Mouse (Mus musculus): Measurements from ENCODE around the gene Smtnl1.

Gene Smtnl1

DNA sequence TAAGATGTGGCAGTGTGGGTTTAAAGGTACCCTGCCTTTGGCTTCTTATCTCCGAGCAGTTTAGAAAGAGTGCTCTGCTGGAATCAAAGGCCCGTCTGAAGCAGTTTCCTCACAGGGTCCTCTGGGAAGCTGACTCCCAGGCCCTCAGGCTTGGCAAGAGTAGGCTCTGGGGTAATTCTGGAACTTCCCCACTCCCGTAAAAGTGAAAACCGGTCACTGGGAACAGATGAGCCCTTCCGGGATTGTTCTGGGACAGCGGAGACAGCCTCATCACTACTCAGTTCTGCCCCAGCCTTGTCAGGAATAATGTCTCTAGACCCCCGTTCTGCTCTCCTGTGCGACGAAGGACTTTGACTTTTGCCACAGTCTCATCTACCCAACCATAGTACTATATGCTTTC, 32.0 kb downstream of the Smtnl1 start:
- DNase-seq, result no peak

DNA sequence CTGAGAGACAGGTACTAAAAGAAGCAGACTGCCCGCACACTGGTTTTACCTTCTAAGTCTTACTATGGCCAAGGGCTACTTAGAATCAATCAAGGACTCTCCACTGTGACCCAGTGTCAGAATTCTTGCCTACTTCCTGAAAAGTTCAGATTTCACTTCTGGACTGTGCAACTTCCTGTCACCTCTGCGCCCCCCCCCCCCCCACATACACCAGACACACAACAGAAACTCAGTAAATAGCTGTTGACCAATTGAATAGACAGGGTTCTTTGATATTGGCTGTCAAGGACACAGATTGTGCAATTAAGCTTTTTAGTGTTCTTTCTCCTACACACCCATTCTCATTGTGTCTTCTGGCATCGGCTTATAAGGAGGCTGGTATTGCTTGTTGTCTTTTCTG, 34.1 kb downstream of the Smtnl1 start:
- no peak for DNase-seq

GRCm38 (mm10) chr2:84783840-84784566, 38.4 kb downstream of the Smtnl1 start:
- DNase-seq, result no peak

DNA sequence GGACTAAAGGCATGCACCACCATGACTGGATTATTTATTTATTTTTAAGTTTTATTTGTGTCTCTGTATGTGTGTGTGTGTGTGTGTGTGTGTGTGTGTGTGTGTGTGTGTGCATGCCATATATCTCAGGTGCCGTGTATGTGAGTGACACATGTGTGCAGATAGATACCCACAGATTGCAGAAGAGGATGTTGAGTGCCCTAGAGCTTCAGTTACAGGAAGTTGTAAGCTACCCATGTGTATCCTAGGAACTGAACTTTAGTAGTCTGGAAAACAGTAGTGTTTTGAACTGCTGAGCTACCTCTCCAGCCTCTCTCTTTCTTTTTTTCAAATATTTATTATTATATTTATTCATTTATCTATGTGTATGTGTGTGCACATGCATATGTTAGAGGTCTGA, 39.1 kb downstream of the Smtnl1 start:
- DNase-seq, result no peak

GRCm38 (mm10) chr2:84779210-84779609, 43.2 kb downstream of the Smtnl1 start:
- no peak for DNase-seq

DNA sequence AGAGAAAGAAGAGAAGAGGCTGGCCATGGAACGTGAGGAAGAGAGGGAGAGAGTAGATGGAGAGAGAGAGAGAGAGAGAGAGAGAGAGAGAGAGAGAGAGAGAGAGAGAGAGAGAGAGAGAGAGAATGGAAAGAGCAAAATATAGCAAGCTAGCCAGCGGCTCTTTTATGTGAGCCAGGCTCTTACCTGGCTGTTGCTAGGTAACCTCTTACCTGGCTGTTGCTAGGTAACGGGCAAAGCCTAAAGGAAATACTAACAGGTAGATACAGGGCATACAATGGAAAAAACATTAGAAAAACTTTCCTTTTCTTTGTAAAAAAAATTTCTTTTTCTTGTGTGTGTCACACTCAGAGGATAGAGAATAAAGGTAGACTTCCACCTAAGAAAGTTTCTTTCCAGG, 44.7 kb downstream of the Smtnl1 start:
- no peak for DNase-seq

- no peak for DNase-seq
Measured at GRCm38 (mm10) chr2:84775665-84776064, 46.8 kb downstream of the Smtnl1 start.

- no peak for DNase-seq
Measured at GRCm38 (mm10) chr2:84775241-84775640, 47.2 kb downstream of the Smtnl1 start, which contains the start of gene Serping1. Gene Serping1 (minus strand): TSS chr2:84775444.

DNA sequence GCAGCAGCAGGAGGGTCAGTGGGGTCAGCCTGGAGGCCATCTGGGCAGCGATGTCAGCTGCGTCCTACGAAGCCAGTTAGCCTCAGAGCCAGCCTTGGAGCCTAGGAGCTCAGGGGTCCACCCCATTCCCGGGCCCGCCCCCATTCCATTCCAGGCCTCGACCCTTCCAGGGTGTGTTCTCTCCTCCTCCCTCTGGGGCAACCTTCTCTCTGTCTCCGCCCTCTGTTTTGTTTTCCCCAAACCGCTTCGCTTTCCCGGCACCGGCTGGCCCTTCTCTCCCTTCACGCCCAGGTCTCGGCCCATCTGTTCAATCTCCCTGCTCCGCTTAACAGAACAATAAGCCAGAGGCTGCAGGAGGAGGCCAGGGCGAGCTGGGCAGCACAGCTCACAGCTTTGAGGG, 47.7 kb downstream of the Smtnl1 start:
- peak; percentile 26 to 51 for DNase-seq

- DNase-seq, result no peak
Measured at GRCm38 (mm10) chr2:84773195-84773594, 49.3 kb downstream of the Smtnl1 start.

- no peak for DNase-seq
Measured at GRCm38 (mm10) chr2:84772454-84772853, 50.0 kb downstream of the Smtnl1 start.

DNA sequence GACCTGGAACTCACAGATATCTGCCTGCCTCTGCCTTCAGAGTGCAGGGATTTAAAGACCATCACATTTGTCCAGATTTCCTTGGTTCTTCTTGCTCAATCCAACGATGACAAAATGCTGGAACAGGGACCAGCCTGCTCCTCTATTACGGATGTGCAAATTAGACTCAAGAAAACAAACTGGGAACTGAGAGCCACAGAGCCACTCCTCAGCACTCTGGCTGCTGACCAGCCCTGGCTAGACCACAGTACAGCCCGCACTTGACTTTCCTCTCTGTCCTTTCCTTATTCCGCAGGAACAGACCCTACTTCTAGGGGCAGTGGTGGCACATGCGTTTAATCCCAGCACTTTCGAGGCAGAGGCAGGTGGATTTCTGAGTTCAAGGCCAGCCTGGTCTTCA, 52.0 kb downstream of the Smtnl1 start:
- DNase-seq, result no peak

DNA sequence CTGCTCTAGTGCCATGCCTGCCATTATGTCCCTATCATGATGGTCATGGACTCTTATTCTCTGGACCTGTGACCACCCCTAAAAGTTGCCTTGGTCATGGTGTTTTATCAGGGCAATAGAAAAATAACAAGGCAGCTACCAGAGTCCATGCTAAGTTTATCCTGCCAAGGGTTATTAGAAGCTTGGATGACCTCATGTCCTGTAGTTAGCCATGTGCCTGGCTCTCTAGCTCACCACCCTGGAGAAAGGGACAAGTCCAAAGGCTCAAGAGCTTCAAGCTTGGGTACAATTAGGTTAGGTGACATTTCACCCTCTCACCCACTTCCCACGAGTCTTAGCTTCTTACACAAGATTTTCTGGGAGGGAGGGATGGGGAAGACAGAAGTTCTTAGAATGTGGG, 59.6 kb downstream of the Smtnl1 start:
- DNase-seq, result no peak

DNA sequence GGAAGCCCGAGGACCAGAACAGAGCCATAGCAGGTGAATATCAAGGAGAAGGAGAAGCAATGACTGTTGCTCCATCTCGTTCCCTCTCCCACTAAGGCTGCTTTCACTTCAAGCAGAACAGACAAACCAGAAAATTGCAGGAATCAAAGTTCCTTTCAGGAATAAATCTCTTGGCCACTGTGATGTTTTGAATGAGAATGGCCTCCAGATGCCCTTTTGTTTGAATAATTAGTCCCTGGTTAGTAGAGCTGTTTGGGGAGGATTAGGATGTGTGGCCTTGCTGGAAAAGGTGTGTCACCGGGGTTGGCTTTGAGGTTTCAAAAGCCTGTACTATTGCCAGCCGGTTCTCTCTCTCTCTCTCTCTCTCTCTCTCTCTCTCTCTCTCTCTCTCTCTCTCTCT, 60.2 kb downstream of the Smtnl1 start:
- DNase-seq, result no peak

GRCm38 (mm10) chr2:84761840-84762239, 60.6 kb downstream of the Smtnl1 start:
- no peak for DNase-seq

GRCm38 (mm10) chr2:84761309-84761708, 61.1 kb downstream of the Smtnl1 start:
- DNase-seq, result no peak

Measured in kidney, adult 8-10 months (tissue).